In genomic region chr10:43964943-43965342, GRCm38 (mm10) we compare ENCODE assay signal across 29 mouse cellular contexts.
DNase-seq lines count a peak whose midpoint lies in the region; ATAC-seq lines count a peak whose summit lies in the region.
"Had no signal": no experiment of that assay in that cellular context is flagged by ENCODE, and none has a peak within 500 bp of the region (broad histone marks: within the 10 kb centered on the region; RNA-seq: fewer than 3 reads in every experiment).

No protein-coding gene starts in this region.

- H3K9ac ChIP-seq in forebrain, embryonic 14.5 days (ENCODE audit: low read length) = no peak overlapping the region
- no peak overlapping the region for H3K9ac ChIP-seq in forebrain, embryonic 11.5 days (ENCODE audit: low read length)
- H3K9ac ChIP-seq: embryonic facial prominence, embryonic 15.5 days; heart, embryonic 15.5 days; hindbrain, embryonic 12.5 days; intestine, embryonic 15.5 days; limb, embryonic 13.5 days; lung, embryonic 15.5 days; stomach, embryonic 15.5 days had no signal

- ATAC-seq in forebrain, embryonic 14.5 days = peak; percentile 69; the same call in 1 of the 2 replicates
- no peak for ATAC-seq in forebrain, embryonic 11.5 days (replicated peaks; ENCODE audit: low FRiP score)
- ATAC-seq: hindbrain, postnatal 0 days; intestine, embryonic 15.5 days; midbrain, embryonic 16.5 days had no signal

- H3K36me3 ChIP-seq in forebrain, embryonic 14.5 days (ENCODE audit: control insufficient read depth, insufficient read depth, low read length) = no peaks in the 10 kb centered on the region
- no peaks in the 10 kb centered on the region for H3K36me3 ChIP-seq in forebrain, embryonic 11.5 days (ENCODE audit: control insufficient read depth, insufficient read depth, low read length)
- H3K36me3 ChIP-seq: embryonic facial prominence, embryonic 10.5 days; embryonic facial prominence, embryonic 15.5 days; heart, embryonic 10.5 days; heart, embryonic 15.5 days; hindbrain, embryonic 12.5 days; intestine, embryonic 15.5 days; limb, embryonic 13.5 days; lung, embryonic 15.5 days; midbrain, embryonic 10.5 days; stomach, embryonic 15.5 days had no signal

- no peak overlapping the region for H3K4me2 ChIP-seq in forebrain, embryonic 14.5 days (ENCODE audit: low read length)
- H3K4me2 ChIP-seq in forebrain, embryonic 11.5 days (ENCODE audit: low read depth, low read length, severe bottlenecking) = no peak overlapping the region
- H3K4me2 ChIP-seq: embryonic facial prominence, embryonic 15.5 days; heart, embryonic 15.5 days; hindbrain, embryonic 12.5 days; intestine, embryonic 15.5 days; limb, embryonic 13.5 days; liver, embryonic 11.5 days; lung, embryonic 15.5 days; stomach, embryonic 15.5 days had no signal

- H3K27ac ChIP-seq in forebrain, embryonic 14.5 days (ENCODE audit: low read depth, low read length) = no peak overlapping the region
- no peak overlapping the region for H3K27ac ChIP-seq in forebrain, embryonic 11.5 days (ENCODE audit: low read depth, low read length)
- H3K27ac ChIP-seq: embryonic facial prominence, embryonic 10.5 days; embryonic facial prominence, embryonic 15.5 days; heart, embryonic 10.5 days; heart, embryonic 15.5 days; hindbrain, embryonic 12.5 days; hindbrain, postnatal 0 days; intestine, embryonic 15.5 days; kidney, postnatal 0 days; limb, embryonic 13.5 days; lung, embryonic 15.5 days; midbrain, embryonic 10.5 days; stomach, embryonic 15.5 days had no signal

- no peak overlapping the region for H3K4me3 ChIP-seq in forebrain, embryonic 14.5 days (ENCODE audit: low read depth, low read length)
- H3K4me3 ChIP-seq in forebrain, embryonic 11.5 days (ENCODE audit: low read depth, low read length) = no peak overlapping the region
- H3K4me3 ChIP-seq: embryonic facial prominence, embryonic 10.5 days; embryonic facial prominence, embryonic 15.5 days; heart, embryonic 10.5 days; heart, embryonic 15.5 days; hindbrain, embryonic 12.5 days; intestine, embryonic 15.5 days; limb, embryonic 13.5 days; lung, embryonic 15.5 days; midbrain, embryonic 10.5 days; stomach, embryonic 15.5 days had no signal

- no peaks in the 10 kb centered on the region for H3K27me3 ChIP-seq in forebrain, embryonic 14.5 days (replicated peaks; ENCODE audit: control insufficient read depth, insufficient read depth, low read length)
- H3K27me3 ChIP-seq in forebrain, embryonic 11.5 days (ENCODE audit: control insufficient read depth, insufficient read depth, low read length) = no peaks in the 10 kb centered on the region
- H3K27me3 ChIP-seq: embryonic facial prominence, embryonic 15.5 days; heart, embryonic 15.5 days; hindbrain, embryonic 12.5 days; intestine, embryonic 15.5 days; limb, embryonic 13.5 days; lung, embryonic 15.5 days; stomach, embryonic 15.5 days had no signal

- H3K4me1 ChIP-seq in forebrain, embryonic 14.5 days (ENCODE audit: control insufficient read depth, insufficient read depth, low read length) = no peaks in the 10 kb centered on the region
- no peaks in the 10 kb centered on the region for H3K4me1 ChIP-seq in forebrain, embryonic 11.5 days (replicated peaks; ENCODE audit: control insufficient read depth, insufficient read depth, low read length)
- H3K4me1 ChIP-seq: embryonic facial prominence, embryonic 15.5 days; heart, embryonic 10.5 days; heart, embryonic 15.5 days; intestine, embryonic 15.5 days; lung, embryonic 15.5 days; midbrain, embryonic 10.5 days; stomach, embryonic 15.5 days had no signal

- WGBS in forebrain, embryonic 14.5 days = 70% methylated on average over 2 of the region's 2 CpGs
- 72% methylated on average over 2 of the region's 2 CpGs for WGBS in forebrain, embryonic 11.5 days

- no peaks in the 10 kb centered on the region for H3K9me3 ChIP-seq in forebrain, embryonic 14.5 days (replicated peaks; ENCODE audit: control insufficient read depth, low read length)
- no peaks in the 10 kb centered on the region for H3K9me3 ChIP-seq in forebrain, embryonic 11.5 days (ENCODE audit: control insufficient read depth, low read length)
- H3K9me3 ChIP-seq: embryonic facial prominence, embryonic 10.5 days; embryonic facial prominence, embryonic 15.5 days; heart, embryonic 10.5 days; heart, embryonic 15.5 days; hindbrain, embryonic 12.5 days; intestine, embryonic 15.5 days; lung, embryonic 15.5 days; midbrain, embryonic 10.5 days; stomach, embryonic 15.5 days had no signal

- DNase-seq in forebrain, embryonic 14.5 days (ENCODE audit: low spot score) = peak; percentile 55
- no peak for DNase-seq in forebrain, embryonic 11.5 days (ENCODE audit: low spot score)
- DNase-seq in left cerebral cortex, adult 18-20 months (ENCODE audit: low spot score in 2 of 2) = peak; percentile 13 to 25
- DNase-seq in left cerebral cortex, adult 9 months (ENCODE audit: low spot score in 2 of 2) = no peak
- peak; percentile 19 for DNase-seq in brain, adult 2 months (ENCODE audit: low read depth, low spot score)
- DNase-seq in layer of hippocampus, adult 9-10 months (ENCODE audit: low spot score) = peak; percentile 26
- DNase-seq in adrenal gland, adult 2 months = no peak
- DNase-seq in thymus, postnatal 14 days = no peak
- DNase-seq: adrenal gland, postnatal 10 days; cerebellum, adult 8-10 months; cerebellum, postnatal 25 days; gastrocnemius, postnatal 25 days; heart, adult 11 months; kidney, adult 8-10 months; kidney, postnatal 4 days had no signal

Comparison
In these comparisons a context has a peak if more than half of its experiments do, and no peak if none do; other contexts are left out.
1. DNase-seq: peak in forebrain, embryonic 14.5 days (single experiment), left cerebral cortex, adult 18-20 months (2 of 2), brain, adult 2 months (single experiment) and layer of hippocampus, adult 9-10 months (single experiment); none in forebrain, embryonic 11.5 days (single experiment), left cerebral cortex, adult 9 months (0 of 2), adrenal gland, adult 2 months (single experiment) and thymus, postnatal 14 days (single experiment).